Mouse (Mus musculus): ENCODE measurements at regions not wholly inside any gene's neighbourhood (a gene's known extent, or its start where the extent isn't known, plus 50 kb on each side); places are given as distances from the start of the nearest gene placed in this dataset.

DNA sequence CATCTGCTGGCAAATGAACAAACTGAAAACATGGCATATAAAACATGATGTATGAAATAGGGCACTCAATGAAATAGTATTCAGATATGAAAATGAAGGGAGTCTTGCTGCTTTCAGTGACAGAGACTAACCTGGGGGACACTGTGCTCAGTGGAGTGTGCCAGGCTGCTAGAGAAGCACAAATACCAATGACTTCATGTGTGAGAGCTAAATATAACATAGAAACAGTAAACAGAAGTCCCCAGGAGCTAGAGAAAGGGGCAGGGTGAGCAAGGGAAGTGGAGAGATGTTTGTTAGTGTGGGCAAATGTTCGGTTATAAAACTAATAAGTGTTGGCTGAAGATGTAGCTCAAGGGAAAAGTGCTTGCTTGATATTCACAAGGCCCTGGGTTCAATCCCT, 293.2 kb upstream of the Jmjd1c start:
- no peak for DNase-seq (ENCODE audit: low read depth)

DNA sequence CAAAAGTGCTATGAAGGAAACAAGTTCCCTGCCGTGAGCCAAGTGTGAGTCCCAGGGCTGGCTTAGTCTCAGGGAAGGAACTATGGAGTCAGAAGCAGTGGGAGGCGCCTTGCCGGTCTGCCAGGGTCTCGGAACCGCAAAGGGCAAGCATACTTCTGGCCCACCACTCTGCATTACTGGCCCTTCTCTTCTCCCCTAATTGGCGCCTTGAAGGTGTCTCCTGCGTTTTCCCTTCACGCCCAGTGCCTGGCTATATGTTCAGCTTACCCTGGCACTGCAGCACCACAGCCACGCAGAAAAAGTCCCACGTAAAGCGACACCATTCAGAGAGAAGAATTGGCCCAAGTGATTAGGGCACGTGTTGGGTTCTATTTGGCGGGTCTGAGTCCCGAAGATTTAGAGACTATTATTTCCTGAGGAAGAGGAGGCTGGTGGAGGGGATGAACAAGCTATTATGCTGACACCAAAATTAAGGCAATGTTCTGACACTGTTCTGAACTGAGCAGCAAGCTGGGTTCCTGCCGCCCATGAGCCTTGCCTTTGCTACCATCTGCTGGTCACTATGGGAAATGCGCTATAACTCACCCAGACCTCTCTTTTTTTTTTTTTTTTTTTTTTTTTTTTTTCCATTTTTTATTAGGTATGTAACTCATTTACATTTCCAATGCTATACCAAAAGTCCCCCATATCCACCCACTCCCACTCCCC, 288.5 kb upstream of the Jmjd1c start:
- DNase-seq (ENCODE audit: low read depth) = peak; percentile 86

DNA sequence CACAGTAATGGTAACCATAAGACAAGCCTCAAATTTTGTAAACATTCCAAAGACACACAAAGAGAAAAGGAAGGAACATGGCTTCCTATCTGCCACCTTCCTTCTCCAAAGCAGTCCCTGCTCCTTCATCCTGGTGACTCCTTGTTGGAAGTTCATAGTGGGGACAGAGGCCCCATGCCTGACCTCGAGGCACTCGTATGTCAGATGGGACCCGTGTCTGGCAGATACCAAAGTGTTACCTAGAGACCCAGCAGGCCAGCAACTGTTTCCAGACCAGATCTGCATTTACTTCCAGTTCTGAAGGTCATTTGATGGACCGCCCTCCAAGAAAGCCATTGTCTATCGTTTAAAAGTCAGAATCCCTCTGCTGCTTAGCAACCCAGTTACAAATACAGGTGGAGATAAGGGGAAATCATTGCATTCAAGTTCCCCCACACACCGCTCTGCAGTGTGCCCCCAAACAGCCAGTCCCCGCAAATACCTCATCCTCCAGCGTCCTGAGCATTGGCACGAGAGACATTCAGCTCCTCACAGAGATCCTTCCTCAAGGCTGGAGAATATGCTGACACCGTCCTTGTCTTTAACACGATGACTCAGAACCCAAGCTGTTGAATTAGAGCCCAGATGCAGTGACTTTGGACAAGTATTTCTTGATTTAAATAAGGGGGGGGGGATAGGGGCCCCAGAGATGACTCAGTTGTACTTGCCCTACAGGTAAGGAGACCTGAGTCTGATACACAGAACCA, 283.2 kb upstream of the Jmjd1c start:
- DNase-seq (ENCODE audit: low read depth) = no peak

DNA sequence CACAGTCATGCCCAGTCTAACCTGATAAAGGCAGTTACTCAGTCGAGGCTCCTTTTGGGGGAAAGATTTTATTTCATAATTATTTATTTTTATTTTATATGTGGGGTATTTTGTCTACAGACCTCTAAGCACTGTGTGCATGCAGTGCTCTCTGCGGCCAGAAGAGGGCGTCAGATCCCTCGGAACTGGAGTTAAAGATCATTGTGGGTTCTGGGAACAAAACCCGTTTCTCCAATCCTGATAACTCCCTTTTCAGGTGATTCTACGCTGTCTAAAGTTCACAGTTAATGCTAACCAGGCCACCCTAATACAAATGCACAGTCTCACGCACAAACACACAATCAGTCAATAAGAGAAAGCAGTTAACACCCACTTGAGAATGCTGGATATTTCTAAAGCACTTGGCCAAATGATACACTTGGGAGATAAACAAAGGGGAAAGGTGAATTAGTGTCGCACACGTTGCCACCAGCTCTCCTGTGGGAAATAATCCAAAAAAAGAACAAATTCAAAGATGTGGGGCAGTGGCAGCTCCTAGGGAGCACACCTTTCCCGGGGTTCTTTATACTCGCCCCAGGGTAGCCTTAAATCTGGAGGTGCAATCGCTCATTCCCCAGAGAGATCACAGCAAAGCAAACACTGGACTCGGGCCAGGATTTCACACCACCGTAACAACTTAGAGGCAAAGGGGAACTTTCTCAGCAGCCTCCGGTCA, 281.9 kb upstream of the Jmjd1c start:
- peak; percentile 24 for DNase-seq (ENCODE audit: low read depth)

DNA sequence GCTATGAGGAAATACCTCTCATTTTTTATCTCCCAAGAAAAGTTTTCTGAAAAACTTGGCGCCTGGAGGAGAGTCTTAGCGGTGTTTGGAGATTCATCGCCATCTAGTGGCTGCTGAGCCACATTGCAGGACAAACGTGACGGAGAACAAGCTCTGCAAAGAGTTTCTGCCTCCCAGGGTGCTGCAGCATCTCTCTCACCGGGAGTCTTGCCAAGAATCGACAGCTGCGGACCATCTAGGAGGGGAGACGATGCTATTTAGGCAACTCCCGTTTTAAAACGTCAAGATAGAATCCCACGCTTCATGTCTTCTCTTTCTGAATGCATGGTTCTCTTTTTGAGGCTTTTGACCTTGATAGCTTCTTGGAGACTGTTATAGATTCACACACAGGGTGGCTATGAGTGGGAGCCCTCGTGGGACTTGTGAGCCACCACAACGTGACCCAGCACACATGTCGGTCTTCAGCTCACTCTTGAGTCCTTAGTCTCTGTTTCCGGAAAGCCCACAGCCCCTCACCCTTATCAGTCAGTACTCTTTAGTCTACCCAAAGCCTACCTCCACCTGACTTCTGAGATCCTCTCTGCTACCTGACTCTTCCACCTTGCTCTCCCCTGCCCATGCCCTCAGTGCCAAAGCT, 281.2 kb upstream of the Jmjd1c start:
- DNase-seq (ENCODE audit: low read depth) = peak; percentile 96

DNA sequence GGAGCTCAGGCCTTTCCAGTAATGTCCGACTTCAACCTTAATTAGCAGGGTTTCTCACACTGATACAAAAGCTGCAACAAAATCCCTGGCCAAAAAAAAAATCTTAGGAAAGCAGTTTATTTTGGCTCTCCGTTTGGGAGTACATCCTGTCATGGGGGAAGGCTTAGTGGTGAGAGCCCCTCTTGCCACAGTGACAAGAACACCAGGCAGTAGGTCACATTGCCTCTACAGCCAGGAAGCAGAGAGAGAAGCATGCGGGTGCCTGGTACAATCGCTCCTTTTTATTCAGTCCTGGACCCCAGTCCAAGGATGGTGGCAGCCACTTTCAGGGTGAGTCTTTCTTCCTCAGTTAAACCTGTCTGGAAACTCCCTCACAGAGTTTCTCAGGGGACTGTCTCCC, 280.0 kb upstream of the Jmjd1c start:
- no peak for DNase-seq (ENCODE audit: low read depth)

DNA sequence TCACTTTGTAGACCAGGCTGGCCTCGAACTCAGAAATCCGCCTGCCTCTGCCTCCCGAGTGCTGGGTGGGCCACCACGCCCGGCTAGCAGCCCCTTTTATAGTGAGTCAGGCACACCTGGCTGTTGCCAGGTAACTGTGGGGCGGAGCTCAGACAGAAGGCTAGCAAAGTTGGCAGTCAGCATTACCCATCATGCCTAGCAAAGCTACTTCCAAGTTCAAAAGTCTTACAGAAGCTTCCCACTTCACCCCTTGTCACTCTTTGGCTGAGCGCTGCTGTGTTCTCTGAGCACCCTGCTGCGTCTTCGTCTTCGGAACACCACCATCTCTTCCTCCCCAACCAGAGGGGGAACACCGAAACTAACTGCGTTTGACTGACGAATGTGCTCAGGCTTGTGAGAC, 279.1 kb upstream of the Jmjd1c start:
- no peak for DNase-seq (ENCODE audit: low read depth)

DNA sequence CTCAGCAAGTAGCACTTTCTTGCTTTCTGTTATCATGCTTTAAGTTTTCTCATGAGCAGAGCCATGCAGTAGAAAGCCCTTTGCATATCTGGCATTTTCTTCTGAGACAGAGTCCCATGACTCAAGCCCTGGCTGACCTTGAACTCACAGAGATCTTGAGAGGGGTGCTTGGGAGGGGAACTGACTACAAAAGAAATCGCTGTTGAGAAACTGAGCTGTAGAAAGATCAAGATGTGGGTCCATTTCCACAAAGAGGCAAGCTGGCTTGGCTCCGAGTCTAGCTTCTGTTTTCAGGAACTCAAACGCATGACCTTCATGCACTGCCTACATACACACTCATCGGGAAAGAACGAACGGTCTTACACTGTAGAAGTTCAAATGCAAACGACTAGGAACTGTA, 278.0 kb upstream of the Jmjd1c start:
- DNase-seq (ENCODE audit: low read depth) = peak; percentile 30

DNA sequence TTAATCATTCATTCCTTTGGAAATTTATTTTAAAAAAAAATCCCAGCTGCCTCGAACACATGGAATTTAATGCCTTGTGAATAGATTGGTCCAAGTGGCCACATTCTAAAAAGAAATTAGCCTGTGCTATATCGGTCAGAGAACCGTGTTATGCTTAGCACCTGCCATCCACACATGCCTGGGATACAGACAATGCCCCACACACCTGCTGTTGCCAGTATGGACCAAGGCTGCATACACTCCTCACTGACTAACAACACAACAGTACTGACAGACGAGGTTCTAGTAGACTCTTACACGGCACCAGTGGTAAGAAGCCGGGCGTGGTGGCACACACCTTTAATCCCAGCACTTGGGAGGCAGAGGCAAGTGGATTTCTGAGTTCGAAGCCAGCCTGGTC, 276.4 kb upstream of the Jmjd1c start:
- DNase-seq (ENCODE audit: low read depth) = no peak

DNA sequence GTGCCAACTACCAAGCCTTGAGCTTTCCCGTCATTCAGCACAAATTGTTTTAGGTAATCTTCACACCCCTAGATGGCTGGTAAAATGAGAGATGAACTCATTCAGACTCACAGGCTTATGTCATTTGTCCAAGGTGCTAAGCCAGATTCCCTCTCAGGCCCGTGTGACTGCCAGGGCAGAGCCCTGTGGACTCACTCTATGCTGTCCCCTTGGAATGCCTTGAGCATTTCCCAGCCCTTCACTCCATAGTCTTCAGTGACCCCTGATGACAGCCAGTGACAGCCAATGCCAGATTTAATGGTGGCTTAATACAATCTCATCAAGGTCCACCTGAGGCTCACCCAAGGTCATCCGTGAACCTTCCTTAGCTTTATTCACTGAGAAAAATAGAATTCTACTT, 270.2 kb upstream of the Jmjd1c start:
- DNase-seq (ENCODE audit: low read depth) = no peak

DNA sequence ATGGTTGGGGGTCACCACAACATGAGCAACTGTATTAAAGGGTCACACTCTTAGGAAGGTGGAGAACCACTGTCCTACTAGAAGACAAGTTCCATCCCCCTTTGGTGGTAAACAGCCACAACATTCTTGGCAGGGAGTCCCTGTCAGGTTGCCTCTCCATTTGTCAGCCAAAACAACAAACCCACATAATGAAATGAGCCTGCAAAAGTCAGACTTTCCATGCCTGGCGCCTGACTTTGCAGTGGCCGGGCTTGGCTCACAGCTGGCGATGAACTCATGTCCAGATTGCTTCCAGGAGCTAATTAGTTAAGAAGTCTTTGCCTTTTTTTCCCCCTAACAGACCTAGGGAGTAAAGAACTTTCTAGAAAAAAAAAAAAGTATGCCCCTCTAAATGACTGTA, 269.6 kb upstream of the Jmjd1c start:
- peak; percentile 75 for DNase-seq (ENCODE audit: low read depth)

DNA sequence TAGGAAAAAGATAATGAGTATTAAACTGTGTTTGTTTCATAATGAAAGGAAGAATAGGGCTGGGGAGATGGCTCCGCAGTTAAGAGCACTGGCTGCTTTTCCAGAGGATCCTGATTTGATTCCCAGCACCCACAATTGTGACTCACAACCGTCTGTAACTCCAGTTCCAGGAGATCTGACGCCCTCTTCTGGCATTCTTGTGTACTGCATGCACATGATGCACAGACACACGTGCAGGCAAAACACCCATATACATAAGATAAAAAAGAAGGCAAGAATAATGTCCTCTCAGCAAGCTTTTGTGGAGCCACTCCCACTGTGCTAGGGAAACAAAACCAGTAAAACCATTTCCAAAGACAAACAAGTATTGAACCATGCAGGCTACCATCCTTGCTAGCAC, 261.0 kb upstream of the Jmjd1c start:
- DNase-seq (ENCODE audit: low read depth) = no peak

DNA sequence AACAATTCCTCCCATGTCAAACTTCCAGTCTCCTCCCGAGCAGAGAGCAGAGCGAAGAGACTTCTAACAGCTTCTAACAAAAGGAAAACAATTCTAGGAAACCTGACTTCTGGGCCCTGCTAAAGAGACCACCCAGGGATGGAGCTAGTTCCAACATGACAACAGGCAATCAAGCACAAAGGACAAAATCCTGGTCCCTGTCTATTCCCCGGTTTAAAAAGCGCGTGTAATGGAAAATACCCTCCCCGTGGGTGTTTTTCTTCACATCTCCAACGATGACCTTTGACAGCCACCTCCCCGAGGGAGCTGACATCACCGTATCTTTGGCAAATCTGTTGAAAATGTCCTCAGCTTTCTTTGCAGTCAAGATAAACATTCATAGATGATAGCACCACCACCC, 256.9 kb upstream of the Jmjd1c start:
- DNase-seq (ENCODE audit: low read depth) = no peak

DNA sequence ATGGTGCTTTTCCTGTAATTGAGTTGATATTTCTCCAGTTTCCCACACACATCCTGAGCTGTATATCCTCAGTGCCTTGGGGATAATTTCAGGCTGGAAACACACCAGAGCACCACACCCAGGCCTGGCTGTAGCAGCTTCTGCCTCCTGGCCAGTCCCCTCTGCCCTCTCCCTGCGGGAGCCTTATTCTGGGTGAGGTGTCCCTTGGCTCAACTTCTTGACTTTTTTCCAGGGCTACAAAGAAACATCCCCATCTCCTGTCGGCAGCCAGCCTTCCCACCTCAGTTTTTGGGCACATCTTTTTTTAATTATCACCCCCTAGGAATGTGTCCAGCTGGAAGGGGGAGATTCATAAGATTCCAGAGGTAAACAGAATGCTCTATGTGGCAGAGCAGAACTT, 252.7 kb upstream of the Jmjd1c start:
- peak; percentile 82 for DNase-seq (ENCODE audit: low read depth)

DNA sequence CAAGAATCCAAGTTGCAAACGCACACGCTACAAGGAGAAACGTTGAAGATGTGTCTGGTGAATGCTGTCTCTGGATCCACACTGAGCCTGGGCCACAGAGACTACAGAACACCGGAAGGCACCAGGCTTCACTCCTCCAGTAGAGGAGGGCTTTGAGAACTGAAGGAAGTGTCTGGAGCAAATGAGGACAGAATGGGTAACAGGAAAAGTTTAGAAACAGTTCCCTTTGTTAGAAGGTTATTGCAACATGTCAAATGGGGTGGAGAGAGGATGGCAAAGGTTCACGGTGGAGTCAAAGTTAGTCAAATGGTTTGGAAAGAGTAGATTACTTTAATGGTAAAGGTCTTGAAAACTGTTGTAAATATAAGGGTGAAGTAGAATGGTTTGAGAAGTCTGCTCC, 247.1 kb upstream of the Jmjd1c start:
- DNase-seq (ENCODE audit: low read depth) = peak; percentile 36

DNA sequence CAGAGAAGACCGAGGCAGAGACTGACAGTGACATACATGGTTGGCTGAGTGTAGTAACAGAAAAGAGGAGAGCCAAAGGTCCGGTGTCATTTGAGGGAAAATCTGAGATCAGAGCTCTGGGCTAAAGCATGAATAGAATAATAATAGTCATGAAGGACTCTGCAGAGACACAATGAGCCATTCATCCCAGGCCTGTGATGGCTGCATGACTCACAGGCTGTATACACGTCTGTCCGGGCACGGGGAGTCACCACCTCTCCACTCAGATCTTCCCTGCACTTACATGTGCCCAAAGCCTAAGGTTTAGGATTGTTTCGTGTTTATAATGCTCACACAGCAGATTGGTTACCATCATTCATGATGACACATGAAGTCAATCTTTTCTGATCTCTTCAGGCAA, 246.2 kb upstream of the Jmjd1c start:
- DNase-seq (ENCODE audit: low read depth) = peak; percentile 71

DNA sequence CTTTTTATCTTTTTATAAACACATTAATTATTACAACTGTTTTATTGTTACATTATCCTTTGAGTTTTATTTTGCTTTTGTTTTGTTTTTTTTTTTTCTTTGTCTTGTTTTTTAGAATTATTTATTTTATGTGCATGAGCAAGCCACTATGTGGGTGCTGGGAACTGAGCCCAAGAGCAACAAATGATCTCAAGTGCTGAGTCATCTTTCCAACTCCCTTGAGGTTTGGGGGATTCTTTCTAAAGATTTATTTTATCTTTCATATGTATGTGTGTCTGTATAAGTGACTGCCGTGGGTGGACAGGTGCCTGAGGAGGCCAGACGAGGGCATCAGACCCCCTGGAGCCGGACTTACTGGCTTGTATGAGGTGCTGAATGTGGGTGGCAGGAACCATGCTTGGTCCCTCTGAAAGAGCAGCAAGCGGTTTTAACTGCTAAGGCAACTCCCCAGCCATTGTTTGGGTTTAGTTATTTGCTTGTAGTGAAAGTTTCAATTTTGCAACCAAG, 244.9 kb upstream of the Jmjd1c start:
- peak; percentile 88 for DNase-seq (ENCODE audit: low read depth)

DNA sequence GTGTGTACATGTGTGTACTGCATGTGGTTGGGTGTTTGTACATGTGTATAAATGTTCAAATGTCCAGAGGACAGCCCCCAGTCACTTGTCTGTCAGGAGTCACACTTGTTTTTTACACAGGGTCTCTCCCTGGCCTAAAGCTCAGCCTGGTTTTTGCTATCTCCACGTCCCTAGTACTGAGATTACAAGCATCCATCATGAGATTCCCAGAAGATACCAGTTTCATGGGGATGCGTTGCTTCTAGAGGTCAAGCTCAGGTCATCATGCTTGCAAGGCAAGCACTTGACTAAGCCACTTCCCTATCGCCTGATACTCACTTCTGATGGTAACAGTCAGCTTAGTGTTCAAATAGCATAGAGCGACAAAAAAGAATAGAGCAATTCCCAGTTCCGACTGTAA, 244.1 kb upstream of the Jmjd1c start:
- DNase-seq (ENCODE audit: low read depth) = no peak

DNA sequence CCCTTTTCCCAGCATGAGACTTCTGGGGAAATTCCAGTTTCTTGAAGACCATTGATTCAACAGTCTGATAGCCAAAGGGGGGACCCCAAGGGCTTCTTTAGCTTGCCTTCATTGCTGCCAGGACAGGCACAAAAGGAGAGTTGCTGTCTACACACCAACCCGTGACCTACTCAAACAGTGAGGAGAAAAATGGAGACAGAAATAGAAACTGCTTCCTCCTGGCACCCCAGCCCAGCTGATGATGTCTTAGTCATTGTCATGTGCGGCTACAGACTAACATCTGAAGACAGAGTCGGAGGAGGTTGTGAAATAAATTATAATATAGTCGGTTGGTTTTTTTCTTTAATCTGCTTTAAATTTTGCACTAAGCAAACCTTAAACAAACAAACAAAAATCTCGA, 243.2 kb upstream of the Jmjd1c start:
- peak; percentile 84 for DNase-seq (ENCODE audit: low read depth)

DNA sequence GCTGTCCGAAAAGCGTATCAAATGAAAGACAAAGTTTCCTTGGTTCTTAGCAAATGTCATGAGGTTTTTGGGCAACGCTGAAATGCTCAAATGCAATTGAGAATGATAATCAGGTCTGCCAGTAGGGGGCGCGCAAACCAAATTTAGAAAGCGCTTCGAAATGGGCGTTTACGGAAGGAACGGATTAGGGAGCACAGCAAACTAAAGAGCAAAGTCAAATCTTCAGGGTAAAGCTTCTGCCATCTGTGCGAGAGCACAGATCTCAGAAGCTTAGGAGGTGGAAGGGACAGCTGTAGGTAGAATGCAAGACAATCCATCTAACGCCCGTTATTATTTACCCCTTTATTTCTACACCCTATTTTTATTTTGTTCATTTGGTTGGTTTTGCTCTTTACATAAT, 242.7 kb upstream of the Jmjd1c start:
- DNase-seq (ENCODE audit: low read depth) = peak; percentile 97

DNA sequence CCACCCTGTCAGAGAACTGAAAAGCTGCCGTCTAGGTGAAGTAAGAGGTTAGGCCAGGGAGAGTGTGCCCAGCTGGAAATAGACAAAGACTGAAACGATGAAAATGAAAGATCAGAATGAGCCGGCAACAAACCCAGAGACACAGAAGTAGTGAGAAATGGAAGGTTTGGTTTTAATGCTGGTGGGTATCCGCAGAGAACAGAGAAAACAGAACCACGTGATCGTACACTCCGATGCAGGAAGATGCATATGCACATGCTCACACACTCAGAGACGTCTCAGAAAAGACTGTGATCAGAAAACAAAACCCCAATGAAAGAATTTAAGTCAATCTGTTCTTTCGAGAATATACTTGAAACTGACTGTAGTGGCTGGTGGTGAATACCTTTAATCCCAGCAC, 241.0 kb upstream of the Jmjd1c start:
- no peak for DNase-seq (ENCODE audit: low read depth)

DNA sequence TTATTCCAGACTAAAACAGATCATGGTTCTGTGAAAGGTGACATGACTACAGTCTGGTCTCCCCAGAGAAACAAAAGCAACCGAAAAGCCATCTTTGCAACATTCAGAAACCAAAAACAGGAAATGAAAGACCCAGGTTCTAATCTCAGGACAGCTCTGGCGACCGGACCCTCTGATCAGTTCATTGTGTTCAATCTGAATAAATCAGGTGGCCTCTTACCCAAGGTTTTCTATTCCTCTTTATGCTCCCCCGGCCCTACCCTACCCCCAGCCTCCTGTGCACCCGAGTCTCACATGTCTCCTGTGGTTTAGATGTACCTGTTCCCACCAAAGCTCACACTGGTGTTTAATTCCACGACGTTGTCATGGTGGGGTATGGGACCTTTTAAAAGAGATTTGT, 238.6 kb upstream of the Jmjd1c start:
- no peak for DNase-seq (ENCODE audit: low read depth)

DNA sequence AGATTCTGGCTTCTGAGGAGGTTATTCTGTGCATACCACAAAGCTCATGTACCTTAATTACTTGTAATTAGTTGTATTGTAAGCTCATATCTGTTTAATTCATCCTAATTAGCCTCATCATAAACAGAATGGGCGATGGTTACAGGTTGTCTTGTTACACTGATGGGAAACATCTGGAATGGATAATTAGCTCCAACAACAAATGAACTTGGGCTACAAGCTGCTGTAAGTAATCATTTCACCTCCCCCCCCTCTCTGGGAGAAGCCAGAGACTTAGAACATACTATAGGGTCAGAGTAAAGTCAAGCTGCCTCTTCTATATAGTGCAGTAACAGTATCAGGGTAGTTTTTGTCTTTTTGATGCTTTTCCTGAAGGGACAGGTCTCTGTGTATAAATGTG, 234.5 kb upstream of the Jmjd1c start:
- no peak for DNase-seq (ENCODE audit: low read depth)

Measured in NIH3T3 (cell line).